Mouse (Mus musculus): ENCODE measurements at regions not wholly inside any gene's neighbourhood (a gene's known extent, or its start where the extent isn't known, plus 50 kb on each side); places are given as distances from the start of the nearest gene placed in this dataset.

- Histone ChIP-seq H3K27ac (no peak overlapping the region), H3K36me3 (ENCODE audit: inconsistent target) (no peaks in the 10 kb centered on the region), H3K4me3 (ENCODE audit: inconsistent target) (no peak overlapping the region), H3K79me2 (ENCODE audit: inconsistent target) (no peaks in the 10 kb centered on the region)
- 74% methylated on average over 3 of the region's 3 CpGs for WGBS (ENCODE audit: missing documents)
Observed at GRCm38 (mm10) chr10:118501571-118501970, 60.7 kb downstream of the Ifng start.

- H3K79me2 ChIP-seq (ENCODE audit: inconsistent target) = no peaks in the 10 kb centered on the region
- no peaks in the 10 kb centered on the region for H3K36me3 ChIP-seq (ENCODE audit: inconsistent target)
- H3K4me3 ChIP-seq (ENCODE audit: inconsistent target) = no peak overlapping the region
- WGBS (ENCODE audit: missing documents) = 60% methylated on average over 4 of the region's 4 CpGs
- H3K27ac ChIP-seq = no peak overlapping the region
Observed at GRCm38 (mm10) chr10:118504811-118505210, 64.0 kb downstream of the Ifng start.

DNA sequence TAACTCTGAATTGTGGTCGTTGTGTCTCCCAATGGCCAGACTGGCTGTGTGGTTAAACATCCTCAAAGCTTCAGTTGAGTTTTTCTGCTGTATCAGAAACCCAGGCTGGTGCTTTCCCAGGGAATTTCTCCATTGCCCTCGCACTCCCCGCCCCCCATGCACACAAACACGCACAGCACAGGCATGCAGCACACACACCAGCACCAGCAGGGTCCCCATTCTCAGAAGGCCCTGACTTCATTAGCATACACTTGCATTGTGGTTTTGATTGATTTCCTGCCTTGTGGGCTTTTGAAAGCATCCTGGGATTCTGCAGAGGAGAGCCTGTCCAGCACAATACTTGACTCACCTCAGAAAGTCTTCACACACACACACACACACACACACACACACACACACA is 65.3 kb downstream of the Ifng start:
- Histone ChIP-seq H3K4me3 (ENCODE audit: inconsistent target) (no peak overlapping the region), H3K79me2 (ENCODE audit: inconsistent target) (no peaks in the 10 kb centered on the region), H3K27ac (no peak overlapping the region), H3K36me3 (ENCODE audit: inconsistent target) (no peaks in the 10 kb centered on the region)
- 55% methylated on average over 4 of the region's 4 CpGs for WGBS (ENCODE audit: missing documents)

- 59% methylated on average over 2 of the region's 2 CpGs for WGBS (ENCODE audit: missing documents)
- H3K79me2 ChIP-seq (ENCODE audit: inconsistent target) = no peaks in the 10 kb centered on the region
- no peaks in the 10 kb centered on the region for H3K36me3 ChIP-seq (ENCODE audit: inconsistent target)
- H3K27ac ChIP-seq = no peak overlapping the region
- no peak overlapping the region for H3K4me3 ChIP-seq (ENCODE audit: inconsistent target)
Observed at GRCm38 (mm10) chr10:118507630-118508029, 66.8 kb downstream of the Ifng start.

- WGBS (ENCODE audit: missing documents) = 86% methylated on average over 3 of the region's 3 CpGs
Observed at GRCm38 (mm10) chr10:118516839-118517238, 76.0 kb downstream of the Ifng start.

DNA sequence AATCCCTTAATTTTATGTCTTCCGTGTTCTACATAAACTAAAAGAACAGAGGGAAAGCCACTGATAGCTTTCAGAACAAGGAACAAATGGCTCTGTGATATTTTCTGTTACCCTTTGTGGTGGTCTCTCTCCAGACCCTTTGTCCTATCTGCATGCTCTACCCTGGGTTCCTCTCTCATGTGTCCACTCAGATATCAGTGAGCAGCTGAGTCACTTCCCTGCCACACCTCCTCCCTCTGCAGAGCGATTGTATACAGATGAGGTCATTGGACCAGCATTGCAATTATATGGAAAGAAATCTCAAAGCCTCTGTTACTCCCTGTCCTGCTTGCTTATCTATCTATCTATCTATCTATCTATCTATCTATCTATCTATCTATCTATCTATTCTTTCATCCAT is 77.1 kb downstream of the Ifng start:
- H3K27ac ChIP-seq = no peak overlapping the region
- WGBS (ENCODE audit: missing documents) = 47% methylated on average over 2 of the region's 2 CpGs
- no peaks in the 10 kb centered on the region for H3K79me2 ChIP-seq (ENCODE audit: inconsistent target)
- H3K4me3 ChIP-seq (ENCODE audit: inconsistent target) = no peak overlapping the region
- no peaks in the 10 kb centered on the region for H3K36me3 ChIP-seq (ENCODE audit: inconsistent target)

More at GRCm38 (mm10) chr10:118516839-118517238, 76.0 kb downstream of the Ifng start:
- H3K4me3 ChIP-seq (ENCODE audit: inconsistent target) = no peak overlapping the region
- H3K79me2 ChIP-seq (ENCODE audit: inconsistent target) = no peaks in the 10 kb centered on the region
- no peaks in the 10 kb centered on the region for H3K36me3 ChIP-seq (ENCODE audit: inconsistent target)
- no peak overlapping the region for H3K27ac ChIP-seq

DNA sequence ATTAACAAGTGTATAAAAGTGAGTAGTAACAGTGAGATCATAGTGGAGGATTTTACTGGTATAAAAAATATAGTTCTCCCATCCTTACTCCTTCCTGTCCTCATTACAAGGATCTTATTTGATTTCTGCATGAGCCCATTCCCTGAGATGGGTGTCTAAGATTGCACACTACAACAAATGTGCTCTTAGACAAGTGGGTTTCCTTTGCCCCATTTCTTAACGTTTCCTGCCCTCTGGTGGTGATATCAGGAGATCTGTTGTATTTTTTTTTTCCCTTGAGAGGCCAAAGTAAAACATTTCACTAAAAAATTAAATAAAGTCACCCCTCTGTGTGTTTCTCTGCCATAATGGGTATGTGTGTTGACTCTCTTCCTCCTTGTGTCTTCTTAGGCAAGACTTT is 105.1 kb downstream of the Ifng start:
- H3K4me3 ChIP-seq (ENCODE audit: inconsistent target) = no peak overlapping the region
- H3K36me3 ChIP-seq (ENCODE audit: inconsistent target) = no peaks in the 10 kb centered on the region
- H3K27ac ChIP-seq = no peak overlapping the region
- no peaks in the 10 kb centered on the region for H3K79me2 ChIP-seq (ENCODE audit: inconsistent target)
- WGBS (ENCODE audit: missing documents) = 0% methylated on average over 1 of the region's 1 CpGs

DNA sequence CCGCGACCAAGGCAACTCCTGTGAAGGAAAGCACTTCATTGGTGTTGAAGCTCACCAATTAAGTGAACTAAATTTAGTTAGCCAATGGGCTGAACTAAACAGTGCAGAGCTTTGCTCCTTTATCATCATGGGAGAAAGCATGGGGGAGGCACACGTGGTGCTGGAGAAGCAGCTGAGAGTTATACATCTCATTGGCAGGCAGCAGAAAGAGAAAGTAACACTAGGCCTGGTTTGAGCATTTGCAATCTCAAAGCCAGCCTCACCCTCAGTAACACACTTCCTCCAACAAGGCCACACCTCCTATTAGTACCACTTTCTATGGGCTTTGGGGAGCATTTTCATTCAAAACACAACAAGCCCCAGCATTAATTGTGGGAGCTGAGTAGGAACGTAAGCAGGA is 109.4 kb downstream of the Ifng start:
- Histone ChIP-seq H3K4me3 (ENCODE audit: inconsistent target) (no peak overlapping the region), H3K27ac (no peak overlapping the region), H3K36me3 (ENCODE audit: inconsistent target) (no peaks in the 10 kb centered on the region), H3K79me2 (ENCODE audit: inconsistent target) (no peaks in the 10 kb centered on the region)
- 78% methylated on average over 4 of the region's 4 CpGs for WGBS (ENCODE audit: missing documents)

GRCm38 (mm10) chr10:118558848-118559247 is 118.0 kb downstream of the Ifng start:
- Histone ChIP-seq H3K27ac (no peak overlapping the region), H3K79me2 (ENCODE audit: inconsistent target) (no peaks in the 10 kb centered on the region), H3K4me3 (ENCODE audit: inconsistent target) (no peak overlapping the region), H3K36me3 (ENCODE audit: inconsistent target) (no peaks in the 10 kb centered on the region)
- WGBS (ENCODE audit: missing documents) = 79% methylated on average over 6 of the region's 6 CpGs

DNA sequence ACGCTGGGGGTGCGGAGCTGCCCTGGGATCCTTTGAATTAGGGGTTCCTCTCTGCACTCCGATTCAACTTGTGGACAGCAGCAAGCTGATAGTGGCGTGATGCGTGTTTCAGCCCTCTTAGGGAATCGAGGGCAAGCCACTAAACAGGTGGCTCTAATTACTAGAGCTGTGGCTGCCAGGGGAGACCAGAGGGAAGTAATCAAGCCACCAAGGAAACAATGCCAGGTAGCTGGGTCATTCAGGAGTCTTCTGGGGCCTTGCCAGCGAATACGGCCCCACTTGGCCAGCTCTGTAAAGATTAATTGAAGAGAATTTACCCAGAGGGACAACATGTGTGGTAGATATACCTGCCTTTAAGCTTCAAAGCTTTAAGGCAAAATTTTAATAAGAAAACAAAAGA is 123.2 kb downstream of the Ifng start:
- H3K4me3 ChIP-seq (ENCODE audit: inconsistent target) = no peak overlapping the region
- H3K79me2 ChIP-seq (ENCODE audit: inconsistent target) = no peaks in the 10 kb centered on the region
- WGBS (ENCODE audit: missing documents) = 80% methylated on average over 8 of the region's 8 CpGs
- H3K36me3 ChIP-seq (ENCODE audit: inconsistent target) = no peaks in the 10 kb centered on the region
- no peak overlapping the region for H3K27ac ChIP-seq

- Histone ChIP-seq H3K4me3 (ENCODE audit: inconsistent target) (no peak overlapping the region), H3K79me2 (ENCODE audit: inconsistent target) (no peaks in the 10 kb centered on the region), H3K27ac (no peak overlapping the region), H3K36me3 (ENCODE audit: inconsistent target) (no peaks in the 10 kb centered on the region)
- WGBS (ENCODE audit: missing documents) = 54% methylated on average over 14 of the region's 16 CpGs
Observed at GRCm38 (mm10) chr10:118564528-118565268, 123.9 kb downstream of the Ifng start.

- Histone ChIP-seq H3K4me3 (ENCODE audit: inconsistent target) (no peak overlapping the region), H3K36me3 (ENCODE audit: inconsistent target) (no peaks in the 10 kb centered on the region), H3K79me2 (ENCODE audit: inconsistent target) (no peaks in the 10 kb centered on the region), H3K27ac (no peak overlapping the region)
- WGBS (ENCODE audit: missing documents) = 91% methylated on average over 10 of the region's 10 CpGs
Observed at GRCm38 (mm10) chr10:118568617-118569016, 127.8 kb downstream of the Ifng start.

DNA sequence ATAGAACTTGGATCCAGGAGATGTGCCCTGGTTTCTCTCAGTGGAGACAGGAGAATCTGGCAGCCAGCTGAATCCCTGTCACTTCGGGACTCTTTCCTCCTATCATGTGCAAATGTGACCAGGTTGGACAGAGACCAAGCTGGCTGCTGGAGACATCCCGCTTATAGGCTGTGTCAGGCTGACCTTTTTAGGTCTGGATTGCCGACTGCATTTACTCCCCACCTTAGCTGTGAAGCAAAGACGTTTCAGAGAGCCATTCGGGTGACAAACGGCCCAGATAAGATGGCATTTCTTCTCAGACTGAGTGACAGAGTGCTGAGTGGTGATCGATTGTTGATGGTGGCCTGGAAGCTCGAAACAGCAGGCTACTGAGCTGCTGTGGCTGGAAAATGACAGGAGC is 128.6 kb downstream of the Ifng start:
- no peaks in the 10 kb centered on the region for H3K79me2 ChIP-seq (ENCODE audit: inconsistent target)
- no peaks in the 10 kb centered on the region for H3K36me3 ChIP-seq (ENCODE audit: inconsistent target)
- WGBS (ENCODE audit: missing documents) = 85% methylated on average over 8 of the region's 8 CpGs
- no peak overlapping the region for H3K4me3 ChIP-seq (ENCODE audit: inconsistent target)
- no peak overlapping the region for H3K27ac ChIP-seq

DNA sequence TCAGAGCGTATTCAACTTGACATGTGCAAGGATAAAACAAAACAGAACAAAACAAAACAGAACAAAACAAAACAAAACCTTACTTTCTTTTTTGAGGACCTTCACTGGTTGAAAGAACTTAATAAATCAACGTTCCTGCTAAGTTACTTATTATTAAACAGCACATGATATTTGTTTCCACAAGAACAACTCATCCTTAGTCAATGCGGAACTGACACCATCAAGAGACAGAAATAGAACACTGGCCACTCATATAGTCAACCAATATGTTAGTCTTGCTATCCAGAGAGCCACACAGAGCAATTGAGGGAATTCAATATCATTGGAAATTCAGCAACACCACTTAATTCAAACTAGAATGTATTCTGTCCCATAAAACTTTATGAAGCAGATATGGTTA is 132.4 kb downstream of the Ifng start:
- H3K4me3 ChIP-seq (ENCODE audit: inconsistent target) = no peak overlapping the region
- no peaks in the 10 kb centered on the region for H3K79me2 ChIP-seq (ENCODE audit: inconsistent target)
- WGBS (ENCODE audit: missing documents) = 92% methylated on average over 3 of the region's 3 CpGs
- H3K27ac ChIP-seq = no peak overlapping the region
- H3K36me3 ChIP-seq (ENCODE audit: inconsistent target) = no peaks in the 10 kb centered on the region

DNA sequence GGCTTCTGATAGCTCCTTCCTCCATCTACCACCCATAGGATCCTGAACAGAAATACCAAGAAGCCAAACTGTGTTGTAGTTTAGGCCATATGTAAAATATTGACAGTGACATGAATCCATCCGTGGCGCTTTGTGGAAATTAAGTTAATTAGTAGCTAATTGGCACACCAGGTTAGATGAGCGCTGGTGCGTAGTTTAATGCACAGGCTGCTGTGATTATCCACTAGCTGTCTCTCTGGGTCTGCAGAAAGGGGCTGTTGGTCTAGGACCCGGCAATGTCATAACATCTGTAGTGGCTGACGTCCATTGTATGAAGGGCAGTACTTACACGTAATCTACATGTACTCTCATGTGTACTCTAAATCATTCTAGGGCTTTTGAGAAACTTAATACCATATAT is 134.7 kb downstream of the Ifng start:
- Histone ChIP-seq H3K4me3 (ENCODE audit: inconsistent target) (no peak overlapping the region), H3K79me2 (ENCODE audit: inconsistent target) (no peaks in the 10 kb centered on the region), H3K36me3 (ENCODE audit: inconsistent target) (no peaks in the 10 kb centered on the region), H3K27ac (no peak overlapping the region)
- WGBS (ENCODE audit: missing documents) = 94% methylated on average over 7 of the region's 7 CpGs

DNA sequence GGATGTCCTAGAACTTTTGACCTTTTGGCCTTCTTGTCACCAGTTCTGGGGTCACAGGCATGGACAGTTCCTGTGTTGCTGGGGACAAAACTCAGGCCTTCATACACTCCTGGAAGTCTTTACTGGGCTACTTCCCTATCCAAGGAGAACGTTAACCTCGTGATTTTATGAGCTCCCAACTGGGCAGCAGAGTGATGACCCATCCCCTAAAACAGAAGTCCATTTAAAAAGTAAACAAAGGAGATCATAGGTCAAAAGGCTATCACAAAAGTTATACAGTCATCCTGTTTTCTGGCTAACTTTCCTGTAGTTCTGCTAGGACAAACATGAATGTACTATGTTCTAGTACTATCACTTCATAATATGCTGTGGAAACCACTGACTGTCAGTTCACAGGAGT is 140.5 kb downstream of the Ifng start:
- WGBS (ENCODE audit: missing documents) = 69% methylated on average over 2 of the region's 2 CpGs
- no peak overlapping the region for H3K27ac ChIP-seq

More for the DNA sequence above, 140.5 kb downstream of the Ifng start:
- H3K79me2 ChIP-seq (ENCODE audit: inconsistent target) = no peaks in the 10 kb centered on the region
- no peak overlapping the region for H3K4me3 ChIP-seq (ENCODE audit: inconsistent target)
- H3K36me3 ChIP-seq (ENCODE audit: inconsistent target) = no peaks in the 10 kb centered on the region

Measured in macrophage (primary cell).